Mouse (Mus musculus) thymus, postnatal 10 days (tissue): Measurements from ENCODE around the gene Tst.
A peak's percentile ranks its signal among the peaks of the same experiment; 100 is the strongest.

Source experiments
- DNase-seq, 2 experiments: peaks; one replicate each; pipeline ENCODE4 v3.0.0; 2021; ENCODE audit warnings: low spot score in 2 of 2

Gene Tst

DNA sequence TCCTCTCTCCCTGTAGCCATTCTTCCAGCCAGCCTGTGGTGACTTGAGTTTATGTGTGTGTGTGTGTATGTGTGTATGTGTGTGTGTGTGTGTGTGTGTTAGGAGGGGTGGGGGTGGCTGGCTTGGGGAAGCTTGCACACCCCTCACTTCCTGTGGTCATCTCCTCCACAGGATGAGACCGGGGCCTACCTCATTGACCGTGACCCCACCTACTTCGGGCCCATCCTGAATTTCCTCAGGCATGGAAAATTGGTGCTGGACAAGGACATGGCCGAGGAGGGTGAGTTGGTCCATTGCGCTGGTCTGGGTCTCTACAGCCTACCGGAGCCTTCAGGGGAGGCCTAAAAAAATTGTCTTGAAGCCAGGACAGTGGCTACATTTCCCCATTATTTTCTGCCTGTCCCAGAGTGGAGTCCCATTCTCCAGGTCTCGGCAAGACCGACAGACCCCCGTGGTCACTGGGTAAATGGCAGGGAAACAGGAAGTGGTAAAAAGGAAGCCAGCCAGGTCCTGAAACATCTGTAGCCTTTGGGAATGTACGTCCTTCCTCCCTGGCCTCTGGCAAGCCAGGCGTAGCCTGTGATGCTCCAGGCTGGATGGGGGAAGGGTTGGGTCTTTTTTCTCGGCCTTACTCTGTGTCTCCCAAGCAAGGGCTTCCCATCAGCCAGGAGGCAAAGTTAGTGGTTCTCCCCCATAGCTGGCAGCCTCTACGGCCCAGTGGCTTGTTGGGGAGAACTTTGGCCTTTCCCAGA is 24.3 kb upstream of the Tst start:
- no peak for DNase-seq

DNA sequence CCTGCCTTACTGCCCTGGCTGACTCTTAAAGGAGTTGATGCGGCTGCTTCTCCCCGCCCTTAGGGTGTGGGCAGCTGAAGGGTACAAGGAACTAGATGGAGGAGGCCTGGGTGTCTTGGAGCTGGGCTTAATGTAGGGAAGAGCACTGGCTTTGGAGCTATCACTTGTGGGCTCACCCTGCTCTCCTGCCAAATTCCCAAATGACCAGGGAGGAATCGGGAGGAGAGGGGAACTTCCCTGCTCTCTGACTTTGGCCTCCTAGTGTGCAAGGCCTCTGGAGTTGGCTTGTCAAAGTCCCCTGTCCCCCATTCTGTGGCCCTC is 23.4 kb upstream of the Tst start:
- no peak for DNase-seq

DNA sequence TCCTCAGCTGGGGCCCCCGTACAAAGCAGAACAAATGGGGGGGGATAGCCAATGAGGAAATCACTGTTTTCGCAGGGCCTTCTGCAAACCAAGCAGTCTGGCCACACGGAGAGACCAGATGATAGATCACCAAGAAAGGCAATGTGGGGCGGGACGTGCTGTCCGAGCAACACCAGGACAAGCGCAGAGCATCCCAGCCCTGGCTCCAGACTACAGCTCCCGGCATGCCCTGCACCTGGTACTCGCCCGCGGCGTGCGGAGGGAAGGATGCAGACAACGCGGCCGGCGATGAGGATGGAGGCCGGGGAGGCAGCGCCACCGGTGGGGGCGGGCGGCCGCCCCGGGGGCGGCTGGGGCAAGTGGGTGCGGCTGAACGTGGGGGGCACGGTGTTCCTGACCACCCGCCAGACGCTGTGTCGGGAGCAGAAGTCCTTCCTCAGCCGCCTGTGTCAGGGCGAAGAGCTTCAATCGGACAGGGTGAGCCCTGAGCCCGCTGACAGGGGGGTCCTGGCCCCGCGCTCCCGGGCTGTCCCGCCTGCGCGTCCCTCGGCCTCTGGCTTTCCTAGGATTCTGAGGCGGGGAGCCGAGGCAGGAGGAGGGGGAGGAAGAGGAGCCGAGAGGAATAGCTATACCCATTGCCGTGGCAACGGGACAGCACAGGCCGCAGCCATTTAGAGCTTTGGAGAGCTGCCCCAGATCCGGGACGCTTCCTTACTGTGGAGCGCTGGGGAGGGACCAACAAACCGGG is 22.9 kb upstream of the Tst start, which contains the start of gene Kctd17:
Kctd17 (plus strand) TSS at position 174 of the 748 bp plus-strand sequence.
- no peak for DNase-seq

DNA sequence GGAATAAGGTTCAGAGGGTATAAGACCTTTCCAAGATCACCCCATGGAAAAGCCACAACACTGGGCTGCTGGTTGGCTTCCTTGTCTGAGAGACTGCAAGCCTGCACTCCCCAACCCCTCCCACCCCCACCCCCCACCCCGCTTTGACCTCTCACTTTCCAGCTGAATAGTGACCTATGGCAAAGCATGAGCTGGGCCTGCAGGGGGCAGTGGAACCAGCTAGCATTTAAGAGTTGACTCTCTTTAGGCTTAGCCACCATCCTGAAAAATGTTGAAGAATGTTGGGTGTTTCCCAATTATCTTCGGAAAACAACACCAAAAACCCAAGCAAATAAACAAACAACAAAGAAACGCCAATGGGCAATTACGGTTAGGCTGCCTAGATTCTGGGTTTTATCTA is 19.5 kb upstream of the Tst start:
- DNase-seq, result no peak

DNA sequence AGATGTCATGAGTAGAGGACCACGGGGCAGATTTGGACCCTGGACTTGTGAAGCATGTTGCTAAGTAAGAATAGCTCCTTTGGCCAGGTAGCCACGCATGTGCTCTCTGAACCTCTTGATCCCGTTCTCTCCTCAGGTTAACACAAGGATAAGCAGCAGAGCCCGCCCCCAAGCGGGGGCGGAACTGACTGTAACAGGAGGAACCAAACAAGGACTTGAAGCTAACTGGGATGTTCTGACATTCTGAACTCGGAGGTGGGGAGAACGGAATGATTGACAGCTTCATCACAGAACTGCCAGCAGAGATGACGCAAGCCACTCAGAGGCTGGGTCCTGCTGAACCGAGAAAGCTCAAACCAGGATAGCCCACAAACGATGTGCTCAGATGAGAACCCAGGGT is 18.8 kb upstream of the Tst start:
- DNase-seq, result no peak

DNA sequence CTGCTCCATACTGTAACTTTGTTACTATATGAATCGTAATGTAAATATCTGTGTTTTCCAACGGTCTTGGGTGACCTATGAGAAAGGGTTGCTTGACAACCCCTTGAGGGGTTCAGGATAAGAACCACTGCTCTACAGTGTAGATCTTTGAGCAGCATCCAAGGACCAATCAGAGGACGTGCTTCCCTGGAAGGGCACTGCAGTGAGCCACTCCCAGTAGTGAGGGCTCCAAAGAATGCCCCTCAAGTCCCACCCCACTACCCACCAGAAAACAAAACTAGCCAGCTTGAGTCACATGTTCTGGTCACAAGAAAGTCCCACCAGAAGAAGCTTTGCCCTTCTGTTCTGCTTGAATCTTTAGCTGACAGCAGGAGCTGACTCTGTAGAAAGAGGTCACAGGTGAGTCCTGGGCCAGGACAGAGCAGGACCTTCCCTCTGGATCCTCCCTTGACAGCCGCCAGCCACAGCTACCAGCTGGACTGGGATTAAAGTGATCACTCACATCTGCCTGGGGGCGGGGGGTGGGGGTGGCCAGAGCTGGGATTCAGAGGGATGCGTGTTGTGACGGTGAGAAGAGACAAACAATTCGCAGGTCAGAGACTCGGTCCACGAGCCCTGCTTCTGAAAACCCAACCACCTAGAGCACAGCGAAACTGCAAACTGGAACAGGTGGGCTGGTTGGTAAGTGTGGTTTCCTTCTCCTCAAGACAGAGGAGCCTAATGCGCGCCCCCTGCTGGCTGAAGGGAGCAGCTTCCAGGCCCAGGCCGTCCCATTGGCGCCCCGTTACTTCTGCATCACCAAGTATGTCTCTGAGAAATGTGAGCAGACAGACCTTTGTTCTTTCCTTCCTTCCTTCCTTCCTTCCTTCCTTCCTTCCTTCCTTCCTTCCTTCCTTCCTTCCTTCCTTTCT is 16.6 kb upstream of the Tst start:
- peak; percentile 78 to 96 for DNase-seq

DNA sequence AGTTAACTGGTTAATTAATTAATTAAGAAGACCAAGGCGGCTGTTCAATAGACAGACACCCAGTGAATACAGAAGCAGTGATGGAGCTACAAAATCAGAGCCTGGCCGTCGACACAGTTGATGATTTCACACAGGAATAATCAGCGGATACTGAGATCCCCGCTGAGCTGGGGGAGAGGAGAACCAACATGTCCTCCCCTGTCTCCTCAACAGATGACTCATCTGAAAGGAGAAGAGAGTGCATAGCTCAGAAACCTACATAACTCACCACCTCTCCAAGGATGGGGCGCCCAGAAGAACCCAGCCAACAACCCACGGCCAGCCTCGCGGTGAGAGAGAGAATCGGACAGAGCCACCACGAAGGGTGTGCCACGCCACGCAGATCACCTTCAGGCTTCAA is 14.7 kb upstream of the Tst start:
- DNase-seq, result no peak

DNA sequence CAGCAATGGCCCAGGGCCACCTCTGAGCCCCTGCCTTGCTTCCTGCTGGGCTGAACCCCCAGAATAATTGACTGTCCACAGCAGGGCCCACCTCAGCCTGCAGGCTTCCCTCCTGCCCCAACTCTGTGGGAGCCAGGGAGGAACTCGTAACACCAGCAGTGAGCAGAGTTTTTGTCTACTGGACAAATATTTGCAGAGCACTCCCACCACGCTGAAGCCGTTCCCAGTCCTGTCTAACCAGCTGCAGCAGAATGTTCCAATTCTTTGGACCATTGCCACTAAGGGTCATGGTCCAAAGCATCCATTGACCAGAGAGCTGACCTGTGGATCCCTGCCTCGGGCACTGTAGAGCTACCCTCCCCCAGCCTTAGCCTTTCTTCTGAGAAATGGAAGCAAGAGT is 11.2 kb upstream of the Tst start:
- DNase-seq, result no peak

DNA sequence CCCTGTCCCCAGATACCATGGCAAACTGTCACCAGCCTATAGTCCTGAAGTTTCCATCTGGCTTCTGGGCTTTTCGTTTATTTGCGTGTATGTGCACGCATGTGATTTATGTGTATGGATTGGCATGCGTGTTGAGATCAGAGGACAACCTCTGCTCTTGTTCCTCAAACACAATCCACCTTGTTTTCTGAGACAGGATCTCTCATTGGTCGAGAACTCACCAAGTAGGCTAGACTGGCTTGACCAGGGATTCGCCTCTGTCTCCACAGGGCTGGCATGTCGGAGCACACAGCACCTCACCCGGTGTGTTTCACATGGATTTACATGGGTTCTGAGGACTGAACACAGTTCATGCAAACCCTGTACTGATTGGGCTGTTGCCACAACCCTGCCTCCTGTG is 8.4 kb upstream of the Tst start:
- no peak for DNase-seq

DNA sequence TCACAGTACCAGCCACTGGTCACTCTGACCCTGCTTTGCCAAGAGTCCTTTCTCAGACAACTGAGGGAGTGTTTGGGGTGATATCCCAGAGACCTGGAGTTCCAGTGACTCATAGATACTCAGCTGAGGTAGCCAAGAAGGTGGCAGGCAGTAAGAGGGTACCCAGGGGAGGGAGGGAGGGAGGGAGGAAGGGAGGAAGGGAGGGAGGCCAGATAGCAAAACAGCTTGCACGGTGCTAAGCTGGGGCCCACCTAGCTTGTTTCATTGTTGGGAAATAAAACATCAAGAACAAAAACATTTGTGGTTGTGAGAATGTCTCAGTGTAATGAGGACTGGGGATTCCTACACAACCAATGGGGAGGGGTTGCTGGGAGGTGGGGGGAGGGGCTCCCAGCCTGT is 8.0 kb upstream of the Tst start:
- no peak for DNase-seq

DNA sequence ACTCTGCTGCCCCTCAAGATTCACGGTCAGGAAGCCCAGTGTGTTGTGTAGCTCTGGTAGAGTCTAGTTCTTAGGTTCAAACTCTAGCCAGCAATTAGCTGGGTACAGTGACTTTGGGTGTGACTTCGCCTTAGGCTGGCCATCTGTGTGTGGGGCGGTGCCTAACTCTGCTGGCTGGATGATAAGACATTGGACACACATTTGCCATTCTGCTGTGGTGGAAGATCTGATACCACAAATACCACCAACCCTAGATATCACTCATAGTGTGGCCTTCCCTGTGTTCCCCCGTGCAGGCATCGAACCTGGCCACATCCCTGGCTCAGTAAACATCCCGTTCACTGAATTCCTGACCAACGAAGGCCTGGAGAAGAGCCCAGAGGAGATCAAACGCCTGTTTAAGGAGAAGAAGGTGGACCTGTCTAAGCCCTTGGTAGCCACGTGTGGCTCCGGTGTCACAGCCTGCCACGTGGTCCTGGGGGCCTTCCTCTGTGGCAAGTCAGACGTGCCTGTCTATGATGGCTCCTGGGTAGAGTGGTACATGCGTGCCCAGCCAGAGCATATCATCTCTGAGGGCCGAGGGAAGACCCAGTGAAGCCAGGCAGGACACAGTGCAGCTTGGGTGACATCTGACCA is 7.5 kb upstream of the Tst start:
- DNase-seq, result no peak

DNA sequence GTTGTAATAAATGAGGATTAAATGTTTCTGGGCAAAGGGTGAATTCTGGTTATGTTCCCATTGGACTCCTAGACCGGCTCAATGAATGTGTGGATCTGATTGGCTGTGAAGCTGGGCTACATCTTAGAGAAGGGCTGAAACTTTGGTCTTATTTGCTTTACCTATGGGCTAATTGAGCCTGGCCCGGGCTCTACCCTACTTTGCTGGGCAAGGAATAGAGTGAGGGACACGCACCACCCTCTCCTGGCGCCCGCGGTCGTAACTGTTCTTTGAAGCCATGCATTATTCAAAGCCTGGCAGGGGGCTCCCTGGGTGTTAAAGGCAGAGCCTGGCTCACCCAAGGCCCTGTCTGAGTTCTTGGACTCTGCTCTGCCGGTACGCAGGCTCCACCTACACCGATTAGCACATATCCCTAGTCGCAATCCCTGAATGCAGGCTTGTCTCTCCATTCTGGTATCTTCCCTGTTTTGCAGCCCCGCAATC is 3.9 kb upstream of the Tst start:
- DNase-seq, result no peak

DNA sequence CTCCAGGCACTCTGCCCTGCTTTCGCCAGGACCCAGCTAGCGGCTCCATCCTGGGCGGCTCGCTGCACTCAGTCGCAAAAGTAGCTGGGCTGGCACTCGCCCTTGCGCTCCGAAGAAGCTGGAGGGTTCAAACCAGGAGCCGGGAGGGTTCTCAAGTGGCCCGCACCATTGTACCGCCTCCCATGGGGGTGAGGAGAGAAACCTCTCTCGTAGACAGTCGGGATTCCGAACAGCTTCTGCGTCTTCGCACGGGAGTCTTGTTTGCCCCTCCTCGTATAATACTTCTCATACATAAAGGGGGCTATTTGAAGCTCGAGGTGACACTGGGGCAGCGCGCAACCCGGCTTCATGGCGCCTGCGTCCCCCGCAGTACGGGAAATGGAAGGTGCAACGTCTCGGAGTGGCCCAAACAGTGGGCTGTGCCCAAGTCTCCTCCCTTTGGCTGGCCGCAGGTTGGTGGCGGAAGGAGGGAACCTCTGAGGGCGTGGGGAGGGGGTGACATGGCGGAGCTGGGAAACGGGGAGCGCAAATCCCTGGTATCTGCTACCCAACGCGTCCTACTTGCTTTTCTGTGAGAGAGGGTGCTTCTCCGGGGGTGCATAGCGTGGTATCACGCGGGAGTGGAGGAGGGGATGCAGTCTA is 707 bp upstream of the Tst start, which contains the start of gene Mpst:
Mpst (plus strand) TSS at position 124 of the 642 bp plus-strand sequence.
- DNase-seq, result peak; percentile 80 to 81

DNA sequence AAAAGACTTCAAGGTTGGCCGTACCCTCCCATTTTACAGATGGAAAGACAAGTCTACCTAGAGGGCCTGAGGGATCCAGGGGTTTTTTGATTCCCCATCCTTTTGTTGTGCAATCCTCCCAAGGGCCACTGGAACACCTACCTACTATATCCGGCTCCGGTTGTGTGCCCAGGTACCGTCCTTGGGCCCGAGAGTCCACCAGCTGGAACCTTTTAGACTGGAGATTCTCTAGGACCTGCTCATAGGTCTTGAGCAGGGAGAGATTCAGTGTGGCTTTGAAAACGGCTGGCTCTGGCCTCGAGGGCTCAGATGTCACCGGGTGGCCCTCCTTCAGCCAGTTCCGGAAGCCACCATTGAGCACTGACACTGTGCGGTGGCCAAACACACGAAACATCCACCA is 609 bp downstream of the Tst start:
- no peak for DNase-seq

DNA sequence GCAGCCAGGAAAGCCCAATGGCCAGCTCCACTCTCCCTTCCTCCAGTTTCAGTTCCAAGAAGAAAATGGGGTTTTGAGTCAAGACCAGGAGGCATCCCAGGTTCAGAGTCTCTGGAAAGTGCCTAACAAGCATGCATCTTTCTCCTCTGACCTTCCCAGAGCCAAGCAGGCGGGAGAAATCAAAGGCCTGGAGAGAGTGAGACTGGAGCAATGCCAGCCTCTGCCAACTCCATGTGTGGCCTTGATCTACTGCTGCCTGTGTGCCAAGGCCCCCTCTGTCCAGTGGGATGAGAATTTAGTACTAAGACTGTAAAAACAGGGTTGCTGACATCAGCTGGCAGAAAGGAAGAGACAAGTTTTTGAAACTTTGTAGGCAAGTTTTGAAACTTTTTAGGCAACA is 1.8 kb downstream of the Tst start:
- no peak for DNase-seq

DNA sequence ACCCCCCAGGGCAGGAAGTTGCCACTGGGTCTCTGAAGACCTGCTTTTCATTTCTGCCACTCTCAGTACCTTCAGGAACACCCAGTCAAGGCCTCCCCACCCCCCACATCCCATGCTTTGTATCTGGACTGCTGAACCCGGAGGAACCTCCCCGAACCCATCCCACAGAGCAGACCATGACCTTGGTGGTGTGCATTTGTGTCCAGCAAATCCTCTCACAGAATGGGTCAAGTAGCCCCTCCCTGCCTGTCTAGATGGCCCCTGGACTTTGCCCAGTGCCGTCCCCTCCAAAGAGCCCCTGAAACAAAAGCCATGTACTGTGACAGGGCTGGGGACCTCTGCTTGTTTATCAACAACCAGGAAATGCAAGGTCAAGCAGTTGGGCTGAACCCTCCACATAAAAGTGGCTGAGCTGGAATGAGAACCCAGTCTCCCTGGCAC is 2.4 kb downstream of the Tst start:
- no peak for DNase-seq

DNA sequence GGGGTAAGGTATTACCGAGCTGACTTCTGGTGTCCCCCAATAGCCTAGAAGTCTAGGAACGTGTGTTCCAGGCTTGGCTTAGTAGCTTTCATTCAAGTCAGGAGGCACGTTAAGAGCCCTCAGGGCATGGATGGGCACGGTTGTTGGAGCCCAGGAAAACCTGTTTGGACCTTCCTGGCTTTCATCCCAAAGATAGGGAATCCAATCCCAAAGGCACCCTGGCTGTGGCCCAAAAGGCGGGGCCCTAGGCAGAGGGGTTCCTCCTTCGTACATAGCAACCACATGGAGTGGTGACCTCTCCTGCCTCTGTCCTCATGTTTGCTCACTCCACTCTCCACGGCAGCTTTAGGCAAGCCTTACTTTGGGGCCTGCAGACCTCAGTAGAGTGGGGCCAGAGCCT is 3.3 kb downstream of the Tst start:
- no peak for DNase-seq

DNA sequence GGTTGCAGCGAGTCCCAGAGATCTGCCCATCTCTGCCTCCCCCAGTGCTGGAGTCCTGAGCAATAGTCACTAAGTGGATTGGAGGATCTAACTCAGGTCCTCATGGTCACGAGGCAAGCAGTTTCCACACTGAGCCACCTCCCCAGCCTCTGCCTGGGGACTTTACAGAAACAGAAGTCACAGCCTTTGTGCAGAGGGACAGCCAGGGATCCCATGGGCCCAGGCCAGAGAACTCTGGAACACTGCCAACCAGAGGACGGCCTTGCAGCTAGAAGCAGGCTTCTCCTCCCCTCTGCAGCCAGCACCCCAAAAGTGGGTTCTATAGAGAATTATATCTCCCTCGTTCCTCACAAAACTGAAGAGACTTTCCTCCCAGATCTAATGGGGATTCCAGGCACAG is 3.8 kb downstream of the Tst start:
- no peak for DNase-seq

DNA sequence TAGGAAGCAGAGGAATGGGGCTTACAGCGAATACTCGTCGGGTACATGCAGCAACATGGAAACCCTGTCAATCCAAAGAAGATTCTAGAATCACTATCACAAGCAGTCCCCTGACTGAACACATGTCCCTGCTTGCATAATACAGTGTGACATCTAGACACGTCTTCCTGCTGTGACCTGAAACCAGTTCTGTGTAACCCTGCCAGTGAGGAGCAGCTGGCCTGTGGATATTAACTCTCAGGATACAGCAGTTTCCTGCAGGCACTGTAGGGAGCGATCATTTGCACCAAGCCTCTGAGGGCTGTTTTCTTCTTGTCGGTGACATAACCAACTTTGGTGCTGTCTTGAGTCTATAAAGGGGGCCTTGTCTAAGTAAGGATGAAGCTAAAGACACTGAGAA is 4.4 kb downstream of the Tst start:
- no peak for DNase-seq

DNA sequence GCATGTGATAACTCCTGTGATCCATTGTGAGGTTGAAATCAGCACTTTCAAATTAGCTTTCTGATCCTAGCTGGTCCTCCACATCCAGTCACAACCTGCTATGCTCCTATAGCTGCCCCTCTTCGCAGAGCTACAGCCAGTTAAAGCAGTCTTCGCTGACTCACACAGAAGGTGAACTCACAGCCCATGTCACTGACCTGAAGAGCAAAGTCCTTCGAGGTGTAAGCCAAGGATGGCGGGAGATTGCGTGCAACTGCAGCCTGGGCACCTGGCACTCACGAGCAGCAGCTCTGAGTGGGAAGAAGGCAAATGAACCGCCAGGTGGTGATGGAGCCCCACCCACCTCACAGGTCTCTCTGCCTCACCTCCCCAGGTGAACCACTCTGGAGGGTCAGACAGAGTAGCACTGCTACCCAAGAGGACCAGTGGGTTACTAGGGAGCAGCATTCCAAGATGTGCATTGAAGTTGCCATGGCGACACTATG is 10.2 kb downstream of the Tst start, which contains the start of gene Tex33:
Tex33 (minus strand) TSS at position 435 of the 485 bp plus-strand sequence.
- DNase-seq, result no peak

DNA sequence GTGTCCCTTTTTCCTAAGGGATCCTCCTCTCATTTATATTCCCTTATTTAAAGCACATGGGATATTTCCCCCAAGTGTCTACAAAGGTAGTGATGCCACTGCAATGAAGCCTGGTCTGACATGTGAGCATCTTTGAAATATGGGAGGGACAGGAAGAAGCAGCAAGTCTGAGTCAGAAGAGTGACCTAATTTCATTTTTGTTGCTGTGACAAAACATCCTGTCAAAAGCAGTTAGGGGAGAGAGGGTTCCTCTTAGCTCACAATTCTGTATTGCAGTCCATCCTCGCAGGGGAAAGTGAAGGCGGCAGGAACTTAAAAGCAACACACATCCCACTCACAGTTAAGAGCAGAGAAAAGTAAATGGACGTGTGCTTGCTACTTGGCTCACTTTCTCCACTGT is 14.9 kb downstream of the Tst start:
- DNase-seq, result peak; percentile 19 to 31
